Comparison of ENCODE assay signal across 8 mouse cellular contexts in genomic region chr3:133090247-133091120, GRCm38 (mm10). TPM values are rescaled to one million over a fixed set of nuclear protein-coding genes. Genes with fewer than 3 reads are reported as not detected.
DNase-seq lines count a peak whose midpoint lies in the region; ATAC-seq and TF ChIP-seq lines count a peak whose summit lies in the region.

No protein-coding gene starts in this region.

- no peak for DNase-seq in left cerebral cortex, adult 2 months (ENCODE audit: extremely low spot score in 1 of 2, low spot score in 2 of 2)
- no peak for DNase-seq in left cerebral cortex, postnatal 36 days (ENCODE audit: low spot score in 2 of 2)
- DNase-seq in c-Kit-positive CD71-positive TER-119-negative erythroid progenitor cells, embryonic 14.5 days (ENCODE audit: low read depth), result peak; percentile 28
- no peak for DNase-seq in intestine, embryonic 14.5 days (ENCODE audit: low spot score)
- DNase-seq in right cerebral cortex, adult 2 months (ENCODE audit: low spot score in 2 of 2), result no peak
- DNase-seq in cerebellum, postnatal 25 days, result no peak
- DNase-seq in layer of hippocampus, postnatal 25 days (ENCODE audit: extremely low spot score in 1 of 2, low spot score in 1 of 2), result no peak

- ATAC-seq in intestine, embryonic 14.5 days (replicated peaks; ENCODE audit: low FRiP score, low TSS enrichment, low read depth), result no peak
- no peak for ATAC-seq in neural tube, embryonic 14.5 days (ENCODE audit: low read depth)

- H3K9me3 ChIP-seq in intestine, embryonic 14.5 days (ENCODE audit: control insufficient read depth, low read length), result no peaks in the 10 kb centered on the region
- H3K9me3 ChIP-seq in neural tube, embryonic 14.5 days (ENCODE audit: control insufficient read depth, low read length), result no peaks in the 10 kb centered on the region

- TF ChIP-seq CTCF in left cerebral cortex, adult 2 months (IDR thresholded peaks at IDR 0.05), result no peak

- intact Hi-C loops in left cerebral cortex, adult 2 months (cut with DNase I), result loop anchor here (1.0 to 5.0 kb wide), 3 partner anchors 220 to 452 kb away; partner anchors contain the start of gene Ppa2
- intact Hi-C loops in left cerebral cortex, postnatal 36 days (cut with DNase I), result loop anchor here (5.0 kb wide), 1 partner anchor 343 kb away; no protein-coding TSS in a partner anchor

- peak overlapping the region; percentile 78 for H3K4me3 ChIP-seq in left cerebral cortex, adult 2 months
- H3K4me3 ChIP-seq in intestine, embryonic 14.5 days (ENCODE audit: low read depth, low read length), result peak overlapping the region; percentile 93
- peak overlapping the region; percentile 63 for H3K4me3 ChIP-seq in neural tube, embryonic 14.5 days (ENCODE audit: low read depth, low read length)

- peak overlapping the region; percentile 98 for H3K9ac ChIP-seq in intestine, embryonic 14.5 days (ENCODE audit: low read length)
- H3K9ac ChIP-seq in neural tube, embryonic 14.5 days (replicated peaks; ENCODE audit: low read depth, low read length), result peak overlapping the region; percentile 67

- peak overlapping the region; percentile 81 for H3K4me2 ChIP-seq in intestine, embryonic 14.5 days (ENCODE audit: low read length)
- peak overlapping the region; percentile 60 for H3K4me2 ChIP-seq in neural tube, embryonic 14.5 days (ENCODE audit: low read depth, low read length)

- H3K27ac ChIP-seq in left cerebral cortex, adult 2 months, result no peak overlapping the region; the same call in 1 of the 2 replicates
- peak overlapping the region; percentile 100 for H3K27ac ChIP-seq in intestine, embryonic 14.5 days (ENCODE audit: low read depth)
- peak overlapping the region; percentile 91 for H3K27ac ChIP-seq in neural tube, embryonic 14.5 days (ENCODE audit: low read depth, low read length)

- WGBS in intestine, embryonic 14.5 days, result 8% methylated on average over 11 of the region's 11 CpGs
- WGBS in neural tube, embryonic 14.5 days, result 10% methylated on average over 11 of the region's 11 CpGs

- H3K36me3 ChIP-seq in intestine, embryonic 14.5 days (ENCODE audit: control insufficient read depth, insufficient read depth, low read length), result no peaks in the 10 kb centered on the region
- H3K36me3 ChIP-seq in neural tube, embryonic 14.5 days (ENCODE audit: control insufficient read depth, insufficient read depth, low read length), result no peaks in the 10 kb centered on the region

- H3K4me1 ChIP-seq in intestine, embryonic 14.5 days (replicated peaks; ENCODE audit: control insufficient read depth, insufficient read depth, low read length), result peaks cover 22% of the 10 kb centered on the region
- peaks cover 12% of the 10 kb centered on the region; the same call in 1 of the 2 replicates for H3K4me1 ChIP-seq in neural tube, embryonic 14.5 days (ENCODE audit: control insufficient read depth, insufficient read depth, low read length)

- H3K27me3 ChIP-seq in intestine, embryonic 14.5 days (replicated peaks; ENCODE audit: control insufficient read depth, insufficient read depth, low read length), result no peaks in the 10 kb centered on the region
- no peaks in the 10 kb centered on the region for H3K27me3 ChIP-seq in neural tube, embryonic 14.5 days (ENCODE audit: control insufficient read depth, insufficient read depth, low read length)

RNA-seq across cellular contexts. Expression of gene Ints12, which starts 1.2 kb away (rescaled TPM):
- total RNA-seq in left cerebral cortex, adult 2 months (2021), result 10 to 100 TPM; 13.1 to 15.5 TPM
- 10 to 100 TPM; 11.3 to 12.7 TPM for total RNA-seq in left cerebral cortex, postnatal 36 days (2021)
- 18.6 and 22.8 TPM in 2 replicates for polyA plus RNA-seq in intestine, embryonic 14.5 days (2014; fragmentation: Nextera tagmentation; extraction: Ambion mirVana)
- 16.6 and 20.6 TPM in 2 replicates for polyA plus RNA-seq in neural tube, embryonic 14.5 days (2014; fragmentation: Nextera tagmentation; extraction: Ambion mirVana)
- 10 to 100 TPM; 11.0 to 14.8 TPM for total RNA-seq in layer of hippocampus, postnatal 25 days (2021)

RNA-seq across cellular contexts. Expression of gene Gstcd, which starts 1.3 kb away (rescaled TPM):
- 10 to 100 TPM; 10.0 to 10.9 TPM for total RNA-seq in left cerebral cortex, adult 2 months (2021)
- 1 to 10 TPM; 8.7 to 9.6 TPM for total RNA-seq in left cerebral cortex, postnatal 36 days (2021)
- polyA plus RNA-seq in intestine, embryonic 14.5 days (2014; fragmentation: Nextera tagmentation; extraction: Ambion mirVana), result 9.1 and 10.7 TPM in 2 replicates
- polyA plus RNA-seq in neural tube, embryonic 14.5 days (2014; fragmentation: Nextera tagmentation; extraction: Ambion mirVana), result 3.6 and 4.1 TPM in 2 replicates
- 1 to 10 TPM; 8.1 to 9.1 TPM for total RNA-seq in layer of hippocampus, postnatal 25 days (2021)
